Mouse (Mus musculus): ENCODE measurements around the gene Fam241b. TPM values are rescaled to one million over a fixed set of nuclear protein-coding genes. Genes with fewer than 3 reads are reported as not detected.

Gene Fam241b
- polyA plus RNA-seq, 1 experiment from 2014 or later, result 16.2 TPM

- WGBS, result 11% methylated on average over 3 of the region's 3 CpGs
- H3K9ac ChIP-seq (ENCODE audit: low read length), result no peak overlapping the region
- H3K27me3 ChIP-seq (ENCODE audit: control insufficient read depth, insufficient read depth, low read depth, low read length), result peaks cover 41% of the 10 kb centered on the region
- no peak overlapping the region for H3K27ac ChIP-seq (ENCODE audit: low read length)
- H3K9me3 ChIP-seq (ENCODE audit: control insufficient read depth, low read length), result no peaks in the 10 kb centered on the region
- H3K4me3 ChIP-seq (ENCODE audit: low read length), result no peak overlapping the region
- H3K36me3 ChIP-seq (ENCODE audit: control insufficient read depth, insufficient read depth, low read length), result no peaks in the 10 kb centered on the region
- ATAC-seq (ENCODE audit: low read depth), result no peak
- no peaks in the 10 kb centered on the region; the same call in 1 of the 2 replicates for H3K4me1 ChIP-seq (replicated peaks; ENCODE audit: control insufficient read depth, insufficient read depth, low read length)
- H3K4me2 ChIP-seq (ENCODE audit: low read depth, low read length), result no peak overlapping the region
Observed at GRCm38 (mm10) chr10:62138040-62138439, 5.7 kb downstream of the Fam241b start.

GRCm38 (mm10) chr10:62137150-62137549, 6.6 kb downstream of the Fam241b start:
- Histone ChIP-seq H3K4me3 (ENCODE audit: low read length) (no peak overlapping the region), H3K27ac (ENCODE audit: low read length) (no peak overlapping the region), H3K4me2 (ENCODE audit: low read depth, low read length) (no peak overlapping the region), H3K36me3 (ENCODE audit: control insufficient read depth, insufficient read depth, low read length) (no peaks in the 10 kb centered on the region), H3K9ac (ENCODE audit: low read length) (no peak overlapping the region), H3K9me3 (ENCODE audit: control insufficient read depth, low read length) (no peaks in the 10 kb centered on the region), H3K4me1 (replicated peaks; ENCODE audit: control insufficient read depth, insufficient read depth, low read length) (peaks cover 5% of the 10 kb centered on the region; the same call in 1 of the 2 replicates), H3K27me3 (ENCODE audit: control insufficient read depth, insufficient read depth, low read depth, low read length) (peaks cover 50% of the 10 kb centered on the region)
- WGBS, result 11% methylated on average over 4 of the region's 4 CpGs
- ATAC-seq (ENCODE audit: low read depth), result no peak

- H3K4me1 ChIP-seq (replicated peaks; ENCODE audit: control insufficient read depth, insufficient read depth, low read length), result peaks cover 5% of the 10 kb centered on the region; the same call in 1 of the 2 replicates
- H3K9me3 ChIP-seq (ENCODE audit: control insufficient read depth, low read length), result no peaks in the 10 kb centered on the region
- no peak overlapping the region for H3K27ac ChIP-seq (ENCODE audit: low read length)
- H3K4me2 ChIP-seq (ENCODE audit: low read depth, low read length), result no peak overlapping the region
- WGBS, result 4% methylated on average over 7 of the region's 8 CpGs
- no peak overlapping the region for H3K4me3 ChIP-seq (ENCODE audit: low read length)
- H3K36me3 ChIP-seq (ENCODE audit: control insufficient read depth, insufficient read depth, low read length), result no peaks in the 10 kb centered on the region
- H3K9ac ChIP-seq (ENCODE audit: low read length), result no peak overlapping the region
- peaks cover 63% of the 10 kb centered on the region for H3K27me3 ChIP-seq (ENCODE audit: control insufficient read depth, insufficient read depth, low read depth, low read length)
- no peak for ATAC-seq (ENCODE audit: low read depth)
Observed at GRCm38 (mm10) chr10:62135696-62136470, 7.8 kb downstream of the Fam241b start.

GRCm38 (mm10) chr10:62132691-62133281, 10.9 kb downstream of the Fam241b start, which contains the start of gene Neurog3:
TSS of gene Neurog3 (plus strand) at chr10:62133090.
- H3K9me3 ChIP-seq (ENCODE audit: control insufficient read depth, low read length), result no peaks in the 10 kb centered on the region
- 0% methylated on average over 29 of the region's 29 CpGs for WGBS
- H3K9ac ChIP-seq (ENCODE audit: low read length), result no peak within 1 kb of the TSS
- H3K27ac ChIP-seq (ENCODE audit: low read length), result no peak within 1 kb of the TSS
- peak; percentile 69 for ATAC-seq (ENCODE audit: low read depth)
- peak within 1 kb of the TSS; percentile 52 for H3K4me2 ChIP-seq (ENCODE audit: low read depth, low read length)
- H3K4me1 ChIP-seq (replicated peaks; ENCODE audit: control insufficient read depth, insufficient read depth, low read length), result peaks cover 5% of the 10 kb centered on the region; the same call in 1 of the 2 replicates
- peaks cover 94% of the 10 kb centered on the region for H3K27me3 ChIP-seq (ENCODE audit: control insufficient read depth, insufficient read depth, low read depth, low read length)
- H3K36me3 ChIP-seq (ENCODE audit: control insufficient read depth, insufficient read depth, low read length), result no peaks in the 10 kb centered on the region
- H3K4me3 ChIP-seq (ENCODE audit: low read length), result peak within 1 kb of the TSS; percentile 33

- no peaks in the 10 kb centered on the region for H3K36me3 ChIP-seq (ENCODE audit: control insufficient read depth, insufficient read depth, low read length)
- H3K9me3 ChIP-seq (ENCODE audit: control insufficient read depth, low read length), result no peaks in the 10 kb centered on the region
- peaks cover 68% of the 10 kb centered on the region for H3K27me3 ChIP-seq (ENCODE audit: control insufficient read depth, insufficient read depth, low read depth, low read length)
- no peak overlapping the region for H3K4me2 ChIP-seq (ENCODE audit: low read depth, low read length)
- H3K4me1 ChIP-seq (replicated peaks; ENCODE audit: control insufficient read depth, insufficient read depth, low read length), result peaks cover 5% of the 10 kb centered on the region; the same call in 1 of the 2 replicates
- ATAC-seq (ENCODE audit: low read depth), result no peak
- H3K9ac ChIP-seq (ENCODE audit: low read length), result no peak overlapping the region
- H3K4me3 ChIP-seq (ENCODE audit: low read length), result no peak overlapping the region
- H3K27ac ChIP-seq (ENCODE audit: low read length), result no peak overlapping the region
- 2% methylated on average over 30 of the region's 32 CpGs for WGBS
Observed at GRCm38 (mm10) chr10:62128316-62128951, 15.3 kb downstream of the Fam241b start.

- no peaks in the 10 kb centered on the region for H3K36me3 ChIP-seq (ENCODE audit: control insufficient read depth, insufficient read depth, low read length)
- H3K9ac ChIP-seq (ENCODE audit: low read length), result no peak overlapping the region
- no peak overlapping the region for H3K27ac ChIP-seq (ENCODE audit: low read length)
- H3K4me1 ChIP-seq (replicated peaks; ENCODE audit: control insufficient read depth, insufficient read depth, low read length), result peaks cover 4% of the 10 kb centered on the region; the same call in 1 of the 2 replicates
- H3K27me3 ChIP-seq (ENCODE audit: control insufficient read depth, insufficient read depth, low read depth, low read length), result peaks cover 62% of the 10 kb centered on the region
- H3K9me3 ChIP-seq (ENCODE audit: control insufficient read depth, low read length), result no peaks in the 10 kb centered on the region
- no peak for ATAC-seq (ENCODE audit: low read depth)
- H3K4me3 ChIP-seq (ENCODE audit: low read length), result no peak overlapping the region
- 42% methylated on average over 21 of the region's 21 CpGs for WGBS
- H3K4me2 ChIP-seq (ENCODE audit: low read depth, low read length), result no peak overlapping the region
Observed at GRCm38 (mm10) chr10:62127711-62128231, 15.9 kb downstream of the Fam241b start.

GRCm38 (mm10) chr10:62127137-62127536, 16.6 kb downstream of the Fam241b start:
- no peak for ATAC-seq (ENCODE audit: low read depth)
- H3K27ac ChIP-seq (ENCODE audit: low read length), result no peak overlapping the region

GRCm38 (mm10) chr10:62113865-62114647, 29.7 kb downstream of the Fam241b start:
- no peak overlapping the region for H3K9ac ChIP-seq (ENCODE audit: low read length)
- no peak overlapping the region for H3K4me3 ChIP-seq (ENCODE audit: low read length)
- no peaks in the 10 kb centered on the region for H3K9me3 ChIP-seq (ENCODE audit: control insufficient read depth, low read length)
- H3K27me3 ChIP-seq (ENCODE audit: control insufficient read depth, insufficient read depth, low read depth, low read length), result peaks cover 15% of the 10 kb centered on the region
- no peaks in the 10 kb centered on the region for H3K36me3 ChIP-seq (ENCODE audit: control insufficient read depth, insufficient read depth, low read length)
- no peaks in the 10 kb centered on the region for H3K4me1 ChIP-seq (replicated peaks; ENCODE audit: control insufficient read depth, insufficient read depth, low read length)
- no peak overlapping the region for H3K27ac ChIP-seq (ENCODE audit: low read length)
- H3K4me2 ChIP-seq (ENCODE audit: low read depth, low read length), result no peak overlapping the region
- ATAC-seq (ENCODE audit: low read depth), result no peak
- WGBS, result 73% methylated on average over 9 of the region's 9 CpGs

More at GRCm38 (mm10) chr10:62127137-62127536, 16.6 kb downstream of the Fam241b start:
- peaks cover 55% of the 10 kb centered on the region for H3K27me3 ChIP-seq (ENCODE audit: control insufficient read depth, insufficient read depth, low read depth, low read length)
- no peak overlapping the region for H3K9ac ChIP-seq (ENCODE audit: low read length)
- H3K4me2 ChIP-seq (ENCODE audit: low read depth, low read length), result no peak overlapping the region
- 39% methylated on average over 6 of the region's 6 CpGs for WGBS
- no peak overlapping the region for H3K4me3 ChIP-seq (ENCODE audit: low read length)
- no peaks in the 10 kb centered on the region for H3K4me1 ChIP-seq (replicated peaks; ENCODE audit: control insufficient read depth, insufficient read depth, low read length)
- H3K9me3 ChIP-seq (ENCODE audit: control insufficient read depth, low read length), result no peaks in the 10 kb centered on the region
- no peaks in the 10 kb centered on the region for H3K36me3 ChIP-seq (ENCODE audit: control insufficient read depth, insufficient read depth, low read length)

Measured in lung, embryonic 16.5 days (tissue).